Mouse (Mus musculus) ZHBTc4 (cell line): ENCODE measurements around the gene Zdhhc6.

Experiments used
- DNase-seq: peaks from one replicate; pipeline ENCODE4 v3.0.0-alpha.2; 2011; ENCODE audit warnings: low read depth, low spot score

Zdhhc6 gene

DNA sequence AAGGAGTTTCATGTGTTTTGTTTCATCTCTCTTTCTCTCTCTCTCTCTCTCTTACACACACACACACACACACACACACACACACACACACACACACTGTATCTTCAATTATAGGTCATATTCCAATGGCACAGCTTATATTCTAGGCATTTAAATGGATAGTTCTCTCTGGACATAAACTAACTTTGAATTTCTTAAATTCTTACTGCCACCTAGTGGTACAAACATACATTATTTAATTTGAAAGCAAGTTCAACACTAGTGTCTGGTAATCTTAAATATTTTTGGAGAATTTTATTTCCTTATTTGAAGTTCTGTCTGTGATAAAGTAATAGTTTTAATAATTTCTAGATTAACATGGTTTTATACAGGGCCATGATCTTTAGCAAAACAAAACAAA is 10.8 kb downstream of the Zdhhc6 start:
- DNase-seq, result peak; percentile 19

GRCm38 (mm10) chr19:55300525-55300924 is 15.3 kb downstream of the Zdhhc6 start:
- no peak for DNase-seq

DNA sequence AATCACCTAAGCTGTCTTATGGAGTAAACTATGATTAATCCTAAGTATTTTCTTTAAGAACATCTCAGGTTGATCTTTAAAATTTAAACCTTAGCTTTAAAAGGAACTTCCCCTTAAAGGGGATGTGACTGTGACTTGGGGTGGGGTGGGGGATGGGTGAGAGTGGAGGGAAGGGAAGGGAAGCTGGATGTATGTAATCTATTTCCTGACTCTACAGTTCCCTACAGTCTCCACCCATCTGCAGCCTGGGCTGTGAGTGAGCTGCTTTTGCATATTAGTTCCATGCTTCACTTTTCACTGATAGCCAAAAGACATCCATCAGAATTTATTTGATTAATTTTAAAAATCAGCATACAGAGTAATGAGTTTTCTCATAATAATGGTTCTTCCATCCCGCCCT is 16.5 kb downstream of the Zdhhc6 start:
- DNase-seq, result no peak

DNA sequence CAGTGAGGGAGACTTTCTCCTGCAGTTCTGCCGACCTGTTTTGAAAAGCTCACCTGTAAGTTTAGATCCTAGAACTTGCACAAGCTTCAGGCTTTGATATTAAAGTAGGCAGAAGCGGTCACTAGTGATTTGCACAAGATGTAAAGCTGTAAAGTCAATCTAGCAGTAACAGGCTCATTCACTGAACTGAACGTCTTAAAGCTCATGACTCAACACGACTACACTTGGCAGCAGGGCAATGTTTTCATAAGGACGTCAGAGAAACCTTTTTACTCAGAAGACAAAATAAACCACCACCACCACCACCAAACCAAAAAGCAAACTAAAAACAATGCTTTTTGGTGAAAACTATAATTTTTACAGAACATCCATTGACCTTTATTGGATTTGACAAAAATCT is 17.9 kb downstream of the Zdhhc6 start:
- no peak for DNase-seq

DNA sequence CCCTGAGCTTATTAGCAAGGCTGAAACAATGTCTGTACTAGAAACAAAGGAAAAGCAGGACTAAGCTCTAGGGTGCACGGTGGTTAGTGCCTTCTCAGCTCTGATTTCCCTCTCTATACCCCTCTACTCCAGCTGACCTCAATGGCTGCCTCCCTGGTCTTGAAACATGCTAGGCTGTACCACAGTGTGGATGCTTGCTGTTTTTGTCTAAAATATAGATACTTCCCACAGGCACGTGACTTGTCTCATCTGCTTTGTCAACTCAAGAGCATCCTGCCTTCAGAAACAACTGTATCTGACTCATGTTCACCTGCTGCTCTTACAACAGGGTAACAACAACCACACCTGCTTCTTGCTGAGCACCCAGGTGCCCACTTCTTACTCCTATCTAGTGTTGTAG is 18.3 kb downstream of the Zdhhc6 start:
- DNase-seq, result no peak

DNA sequence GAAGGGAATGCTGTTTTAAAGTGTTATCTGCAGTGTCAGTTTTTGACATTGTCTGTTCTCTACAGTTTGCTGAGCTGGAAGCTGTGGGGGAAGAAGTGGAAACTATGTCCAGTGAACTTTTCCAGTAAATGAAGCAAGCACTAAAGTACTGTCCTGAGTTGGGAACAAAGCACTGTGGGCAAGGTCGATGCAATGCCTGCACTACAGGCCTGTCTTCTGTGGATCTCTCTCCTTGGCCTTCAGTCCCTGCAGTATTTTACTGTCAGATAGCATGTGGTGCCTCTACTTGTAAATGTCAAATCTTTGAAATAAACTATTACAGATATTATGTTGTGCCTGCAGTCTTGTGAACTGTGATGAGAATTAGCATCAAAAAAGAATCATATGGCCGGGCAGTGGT is 19.5 kb downstream of the Zdhhc6 start:
- no peak for DNase-seq

DNA sequence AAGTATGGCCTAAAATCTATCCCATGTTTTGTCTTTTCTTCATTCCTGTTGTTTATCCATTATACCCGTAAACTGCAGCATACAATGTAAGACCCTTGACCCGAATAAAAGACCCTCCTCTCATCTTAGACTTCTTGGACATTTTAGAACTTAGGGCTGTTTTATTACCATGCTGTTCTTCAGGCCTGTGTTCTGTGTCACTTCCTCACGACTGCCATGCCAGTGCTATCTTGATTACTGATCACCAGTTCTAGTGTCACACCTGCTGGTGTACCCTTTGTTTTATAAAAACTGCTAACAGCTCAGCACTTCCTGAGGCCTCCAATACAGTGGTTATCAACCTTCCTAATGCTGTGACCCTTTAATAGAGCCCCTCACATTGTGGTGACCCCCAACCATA is 20.3 kb downstream of the Zdhhc6 start:
- no peak for DNase-seq

DNA sequence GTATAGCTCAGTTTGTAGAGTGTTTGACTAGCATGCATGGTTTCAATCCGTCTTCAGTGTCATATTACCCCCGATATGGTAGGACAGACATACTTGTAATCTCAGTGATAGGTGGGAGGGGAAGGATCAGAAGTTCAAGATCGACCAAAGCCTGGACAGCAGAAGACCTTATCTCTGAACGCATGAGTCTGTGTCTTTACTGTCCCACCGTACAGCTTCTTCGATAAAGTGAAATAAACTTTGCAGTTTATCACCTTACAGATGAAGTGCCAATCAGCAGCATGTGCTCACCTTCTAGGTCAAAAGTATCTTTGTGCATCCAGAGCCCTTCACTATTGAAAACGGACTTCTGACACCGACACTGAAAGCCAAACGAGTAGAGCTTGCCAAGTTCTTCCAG is 20.8 kb downstream of the Zdhhc6 start:
- DNase-seq, result no peak

GRCm38 (mm10) chr19:55293175-55293574 is 22.7 kb downstream of the Zdhhc6 start:
- DNase-seq, result no peak

GRCm38 (mm10) chr19:55292210-55292850 is 23.5 kb downstream of the Zdhhc6 start:
- no peak for DNase-seq

DNA sequence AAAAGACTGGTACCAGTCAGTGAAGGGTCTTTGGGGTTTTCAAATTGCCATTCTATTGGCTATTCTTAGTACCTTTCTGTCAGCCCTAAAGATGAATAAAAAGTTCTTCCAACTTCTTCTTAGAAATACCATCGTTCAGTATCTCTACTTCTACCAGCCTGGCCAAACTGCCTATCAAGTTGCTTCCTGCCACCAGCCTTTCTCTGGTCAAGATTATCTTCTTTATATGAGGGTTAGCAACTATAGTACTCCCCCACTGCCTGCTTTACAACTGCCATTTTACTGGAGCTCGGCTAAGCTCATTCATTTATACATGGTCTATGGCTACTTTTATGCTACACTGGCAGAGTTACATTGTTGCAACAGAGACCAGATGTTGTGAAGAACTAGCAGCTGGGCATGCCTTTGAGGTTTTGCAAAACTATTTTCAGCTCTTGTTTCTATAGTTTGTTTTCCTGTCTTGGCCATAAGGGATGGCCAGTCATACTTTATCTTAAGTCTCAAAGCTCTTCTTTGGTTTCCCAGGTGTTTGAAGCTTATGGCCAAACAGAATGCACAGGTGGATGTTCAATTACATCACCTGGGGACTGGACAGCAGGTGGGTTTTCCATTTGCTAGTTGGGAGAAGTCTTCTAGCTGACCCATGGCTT is 25.1 kb downstream of the Zdhhc6 start:
- DNase-seq, result no peak

DNA sequence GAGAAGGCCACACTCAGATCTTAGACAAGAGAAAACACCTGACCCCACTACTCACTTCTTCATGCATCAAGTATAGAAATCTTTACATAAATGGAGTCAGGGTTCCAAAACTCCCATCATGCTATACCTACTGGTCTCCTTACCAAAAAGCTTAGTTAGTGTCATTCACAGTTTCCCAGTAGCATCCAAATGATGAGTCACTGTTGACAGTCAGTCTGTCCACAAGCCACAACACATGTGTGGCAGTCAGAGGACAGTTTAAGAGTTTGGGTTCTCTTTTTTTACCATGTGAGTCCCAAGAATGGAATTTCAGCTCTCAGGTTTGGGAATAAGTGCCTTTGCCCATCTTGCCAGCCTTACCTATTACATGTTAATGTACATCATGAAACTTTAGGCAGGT is 26.9 kb downstream of the Zdhhc6 start:
- DNase-seq, result no peak

DNA sequence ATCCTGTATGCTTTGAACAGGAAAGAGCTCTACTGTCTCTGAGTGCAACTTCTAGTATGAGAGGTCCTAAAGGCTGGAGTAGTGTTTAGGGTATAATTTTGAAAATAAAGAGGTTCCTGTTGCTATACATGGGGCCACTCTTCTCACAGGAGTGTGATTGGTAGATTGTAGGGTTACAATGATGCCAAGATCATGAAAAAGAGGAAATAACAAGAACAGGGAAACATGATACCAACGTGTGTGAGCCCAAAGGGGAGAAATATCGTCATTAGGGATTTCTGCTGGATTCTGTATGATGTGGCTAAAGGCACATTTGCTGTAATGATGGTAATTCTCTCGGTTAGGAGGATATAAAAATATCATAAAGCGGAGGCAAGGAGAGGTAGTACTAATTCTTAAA is 29.8 kb downstream of the Zdhhc6 start:
- DNase-seq, result no peak

GRCm38 (mm10) chr19:55284093-55284492 is 31.7 kb downstream of the Zdhhc6 start:
- no peak for DNase-seq

- no peak for DNase-seq
These were observed 39.1 kb downstream of the Zdhhc6 start for GRCm38 (mm10) chr19:55276770-55277169.

- no peak for DNase-seq
These were observed 39.7 kb downstream of the Zdhhc6 start for GRCm38 (mm10) chr19:55276100-55276499.

DNA sequence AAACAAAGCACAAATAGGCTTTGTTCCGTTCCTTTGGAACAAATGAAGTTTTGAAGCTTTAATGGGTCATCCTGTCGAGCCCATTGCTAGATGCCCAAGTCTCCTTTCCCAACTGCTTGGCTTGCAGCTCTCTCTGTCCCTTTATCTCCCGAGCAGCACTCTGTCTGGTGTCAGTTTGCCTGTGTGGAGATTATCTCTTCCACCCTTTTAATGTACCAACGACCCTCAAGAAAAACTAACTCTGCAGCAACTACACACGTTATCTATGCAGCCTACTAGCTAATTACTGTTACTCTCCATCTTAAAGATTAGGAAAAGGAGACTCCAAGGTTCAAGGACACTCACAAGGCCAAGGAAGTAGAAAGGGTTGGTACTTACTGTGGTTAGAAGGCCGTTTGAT is 42.5 kb downstream of the Zdhhc6 start:
- DNase-seq, result no peak

DNA sequence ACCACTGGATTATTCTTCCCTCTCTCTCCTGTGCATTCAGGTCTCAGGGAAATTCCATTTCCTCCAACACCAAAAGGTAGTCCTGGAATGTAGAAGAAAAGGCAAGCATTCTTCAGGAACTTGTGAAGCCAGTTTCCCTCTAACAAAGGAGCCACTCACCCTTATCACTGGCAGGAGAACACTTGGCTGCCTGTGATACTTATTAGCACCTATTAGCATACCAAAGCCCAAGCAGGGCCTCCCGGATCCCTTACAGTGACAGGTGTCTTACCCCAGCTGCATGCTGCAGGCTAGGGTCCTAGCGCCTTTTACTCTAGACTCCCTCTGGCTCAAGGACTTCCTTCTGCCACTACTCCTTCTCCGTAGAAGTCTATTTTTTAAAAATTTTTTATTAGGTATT is 44.4 kb downstream of the Zdhhc6 start:
- peak; percentile 94 for DNase-seq

DNA sequence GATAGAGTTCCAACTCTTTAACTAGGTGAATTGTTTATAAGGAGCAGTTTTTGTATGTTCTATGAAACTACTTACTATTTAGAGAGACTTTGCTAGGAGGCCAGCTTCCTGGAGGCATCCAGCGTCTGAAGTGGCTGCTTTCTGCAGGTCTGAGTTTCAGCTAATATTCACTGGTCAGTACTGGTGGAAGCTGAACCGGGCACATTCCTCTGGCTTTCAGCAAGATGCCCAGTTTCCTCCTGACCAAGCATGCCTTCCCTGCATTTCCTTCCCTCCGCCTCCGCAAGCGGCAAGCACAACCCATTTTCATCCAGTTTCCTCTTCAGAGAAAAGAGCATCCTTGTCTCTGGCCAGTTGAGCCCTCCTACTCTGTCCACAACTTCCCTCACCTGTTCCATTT is 46.8 kb downstream of the Zdhhc6 start:
- DNase-seq, result no peak

- no peak for DNase-seq
These were observed 47.7 kb downstream of the Zdhhc6 start for GRCm38 (mm10) chr19:55268150-55268549.

GRCm38 (mm10) chr19:55266786-55267185 is 49.0 kb downstream of the Zdhhc6 start:
- DNase-seq, result no peak

DNA sequence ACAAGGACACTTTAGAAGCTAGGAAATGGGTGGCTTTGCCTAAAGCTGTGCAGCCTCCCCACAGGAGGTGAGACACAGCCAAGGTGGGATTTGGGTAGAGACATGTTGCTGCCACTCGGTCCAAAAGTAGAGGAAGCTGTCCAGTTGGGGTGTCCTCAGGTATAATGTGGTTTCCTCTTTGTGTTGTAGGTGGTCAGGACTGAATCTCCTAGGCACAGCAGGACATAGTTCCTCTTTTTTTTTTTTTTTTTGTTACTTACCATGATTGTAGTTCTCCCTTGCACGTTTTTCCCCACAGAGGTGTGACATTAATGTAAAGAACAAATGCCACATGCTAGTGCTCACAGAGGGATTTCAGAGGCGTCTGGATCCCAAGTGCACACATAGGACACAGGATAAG is 50.6 kb downstream of the Zdhhc6 start:
- no peak for DNase-seq

DNA sequence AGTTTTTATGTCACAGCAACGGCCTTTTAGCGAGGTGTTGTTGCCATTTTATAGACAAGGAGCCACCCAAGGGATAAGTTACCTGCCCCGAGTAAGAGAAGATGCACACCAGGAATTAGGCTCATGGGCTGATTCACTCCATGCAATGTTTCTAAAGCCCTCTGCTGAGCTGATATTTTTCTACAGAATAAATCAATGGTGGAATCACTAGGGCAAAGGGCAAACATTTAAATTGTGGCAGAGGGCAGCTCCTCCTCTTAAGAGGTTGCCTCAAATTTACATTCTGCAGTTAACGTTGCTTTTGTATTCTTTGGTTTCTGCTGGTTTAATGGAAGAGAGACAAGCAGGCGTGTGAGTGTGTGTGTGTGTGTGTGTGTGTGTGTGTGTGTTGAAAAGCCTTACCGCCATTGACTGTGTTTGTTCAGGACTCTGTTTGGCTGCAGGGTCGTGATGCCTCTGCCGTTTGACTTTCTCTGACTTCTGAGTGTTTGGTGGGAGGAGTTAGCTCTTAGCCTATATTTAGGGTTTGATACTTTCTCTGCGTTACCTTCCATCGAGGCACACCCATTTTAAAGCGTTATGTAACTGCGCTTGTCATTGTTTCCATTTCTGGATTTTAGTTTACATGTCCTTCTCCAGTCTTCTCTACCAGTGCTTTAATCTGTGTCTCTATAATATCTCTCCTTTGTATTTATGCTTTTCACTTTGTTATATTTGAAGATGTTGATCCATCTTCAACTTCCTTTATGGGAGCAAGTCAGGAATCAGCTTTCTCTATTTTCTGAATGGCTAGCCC is 55.2 kb downstream of the Zdhhc6 start:
- no peak for DNase-seq
